Mouse (Mus musculus): ENCODE measurements around the gene Apmap.

GRCm38 (mm10) chr2:150656975-150657768 lies 48.8 kb upstream of the Apmap start:
- TF ChIP-seq CTCF (IDR thresholded peaks at IDR 0.05), result no peak
- TF ChIP-seq POLR2A (IDR thresholded peaks at IDR 0.05; ENCODE audit: insufficient read depth, low read depth, low read length), result no peak
- TF ChIP-seq EP300 (IDR thresholded peaks at IDR 0.05; ENCODE audit: insufficient read depth, low read depth, low read length), result no peak

Data from heart, adult 2 months (tissue).